12 mouse cellular contexts compared by ENCODE assay signal in the genomic region with DNA sequence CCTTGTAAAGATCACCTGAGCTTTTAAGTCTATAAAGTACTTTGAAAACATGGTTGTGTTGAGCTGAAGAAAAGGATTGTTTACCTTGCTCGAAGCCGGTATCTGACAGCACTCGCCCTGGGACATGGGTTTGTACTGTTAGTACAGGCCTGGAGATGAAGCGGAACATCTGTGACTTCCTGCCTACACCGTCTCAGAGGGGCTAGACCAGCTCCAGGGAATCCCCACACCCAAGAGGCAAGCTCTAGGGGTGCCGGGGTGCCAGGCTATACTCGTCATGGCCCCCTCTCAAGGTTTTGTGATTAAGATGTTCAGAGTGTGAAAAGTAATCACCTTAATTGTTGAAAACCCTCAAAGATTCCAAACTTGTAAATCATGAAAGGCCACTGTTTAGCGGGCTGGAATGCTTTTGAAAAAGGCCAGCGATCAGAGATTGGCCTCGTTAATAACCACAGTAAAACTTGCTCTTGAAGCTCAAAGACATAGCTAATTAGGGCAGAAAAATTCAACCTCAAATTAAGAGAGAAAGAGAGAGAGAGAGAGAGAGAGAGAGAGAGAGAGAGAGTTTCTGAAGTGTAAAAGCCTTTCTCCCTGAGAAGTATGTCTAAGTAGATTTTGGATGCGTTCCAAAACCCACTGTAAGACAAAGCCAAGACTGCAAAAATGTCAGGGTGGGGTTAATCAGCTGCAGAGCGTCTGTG.
DNase-seq lines count a peak whose midpoint lies in the region; ATAC-seq and TF ChIP-seq lines count a peak whose summit lies in the region.
"Had no signal": no experiment of that assay in that cellular context is flagged by ENCODE, and none has a peak within 500 bp of the region (broad histone marks: within the 10 kb centered on the region; RNA-seq: fewer than 3 reads in every experiment).

No protein-coding gene starts in this region.

- DNase-seq in lung, postnatal 36 days, result no peak
- DNase-seq in brain, embryonic 14.5 days (ENCODE audit: low read depth), result peak; percentile 94
- DNase-seq in ovary, adult 18-20 months (ENCODE audit: low spot score), result no peak
- DNase-seq in cerebellum, adult 18-20 months, result no peak
- no peak for DNase-seq in testis, postnatal 14 days (ENCODE audit: low spot score)
- DNase-seq: gastrocnemius, postnatal 25 days had no signal

- no peaks in the 10 kb centered on the region for H3K36me3 ChIP-seq in lung, embryonic 16.5 days (ENCODE audit: control insufficient read depth, insufficient read depth, low read length)
- no peaks in the 10 kb centered on the region for H3K36me3 ChIP-seq in embryonic facial prominence, embryonic 15.5 days
- H3K36me3 ChIP-seq in limb, embryonic 12.5 days, result no peaks in the 10 kb centered on the region
- H3K36me3 ChIP-seq: G1E had no signal

- TF ChIP-seq POLR2A in brain, embryonic 14.5 days (IDR thresholded peaks at IDR 0.05; ENCODE audit: borderline replicate concordance, extremely low read depth, insufficient read depth, insufficient read length, poor library complexity, severe bottlenecking), result no peak

- TF ChIP-seq CTCF in brain, embryonic 14.5 days (IDR thresholded peaks at IDR 0.05; ENCODE audit: borderline replicate concordance, extremely low read depth, insufficient read depth, insufficient read length), result no peak

- 13% methylated on average over 12 of the region's 12 CpGs for WGBS in lung, embryonic 16.5 days
- WGBS in embryonic facial prominence, embryonic 15.5 days, result 17% methylated on average over 12 of the region's 12 CpGs
- WGBS in limb, embryonic 12.5 days, result 18% methylated on average over 12 of the region's 12 CpGs

- no peak overlapping the region for H3K4me3 ChIP-seq in lung, embryonic 16.5 days (ENCODE audit: low read length)
- no peak overlapping the region for H3K4me3 ChIP-seq in embryonic facial prominence, embryonic 15.5 days (replicated peaks)
- H3K4me3 ChIP-seq in limb, embryonic 12.5 days (replicated peaks), result no peak overlapping the region
- H3K4me3 ChIP-seq: left cerebral cortex, adult 2 months had no signal

- no peak overlapping the region for H3K9ac ChIP-seq in lung, embryonic 16.5 days (ENCODE audit: low read length)
- no peak overlapping the region for H3K9ac ChIP-seq in embryonic facial prominence, embryonic 15.5 days
- no peak overlapping the region for H3K9ac ChIP-seq in limb, embryonic 12.5 days (replicated peaks)

- no peak overlapping the region for H3K4me2 ChIP-seq in lung, embryonic 16.5 days (ENCODE audit: low read depth, low read length)
- H3K4me2 ChIP-seq in embryonic facial prominence, embryonic 15.5 days (replicated peaks), result no peak overlapping the region
- H3K4me2 ChIP-seq in limb, embryonic 12.5 days, result peak overlapping the region; percentile 20; the same call in 1 of the 2 replicates

- no peaks in the 10 kb centered on the region for H3K27me3 ChIP-seq in lung, embryonic 16.5 days (ENCODE audit: control insufficient read depth, insufficient read depth, low read depth, low read length)
- no peaks in the 10 kb centered on the region for H3K27me3 ChIP-seq in embryonic facial prominence, embryonic 15.5 days
- H3K27me3 ChIP-seq in limb, embryonic 12.5 days, result no peaks in the 10 kb centered on the region

- H3K4me1 ChIP-seq in lung, embryonic 16.5 days (replicated peaks; ENCODE audit: control insufficient read depth, insufficient read depth, low read length), result peaks cover 14% of the 10 kb centered on the region
- peaks cover 14% of the 10 kb centered on the region for H3K4me1 ChIP-seq in embryonic facial prominence, embryonic 15.5 days
- H3K4me1 ChIP-seq in limb, embryonic 12.5 days (replicated peaks), result peaks cover 16% of the 10 kb centered on the region

- peak overlapping the region; percentile 34 for H3K27ac ChIP-seq in lung, embryonic 16.5 days (ENCODE audit: low read length)
- H3K27ac ChIP-seq in embryonic facial prominence, embryonic 15.5 days (replicated peaks), result no peak overlapping the region
- peak overlapping the region; percentile 64; the same call in 1 of the 2 replicates for H3K27ac ChIP-seq in limb, embryonic 12.5 days
- H3K27ac ChIP-seq: left cerebral cortex, adult 2 months; macrophage had no signal

- H3K9me3 ChIP-seq in lung, embryonic 16.5 days (ENCODE audit: control insufficient read depth, low read length), result no peaks in the 10 kb centered on the region
- H3K9me3 ChIP-seq in embryonic facial prominence, embryonic 15.5 days (replicated peaks), result no peaks in the 10 kb centered on the region
- 0 out of 2 replicates have a peak, but pooled peaks cover 3% of the 10 kb centered on the region for H3K9me3 ChIP-seq in limb, embryonic 12.5 days

- ATAC-seq in lung, embryonic 16.5 days (ENCODE audit: low read depth), result peak; percentile 69
- peak; percentile 57; the same call in 1 of the 2 replicates for ATAC-seq in embryonic facial prominence, embryonic 15.5 days (ENCODE audit: insufficient number of reproducible peaks, low FRiP score, low TSS enrichment, low read depth)
- ATAC-seq in limb, embryonic 12.5 days (ENCODE audit: insufficient number of reproducible peaks, insufficient read depth, low FRiP score, low TSS enrichment, low read depth), result no peak; the same call in 1 of the 2 replicates
